Comparison of ENCODE assay signal across 14 mouse cellular contexts in the genomic region with DNA sequence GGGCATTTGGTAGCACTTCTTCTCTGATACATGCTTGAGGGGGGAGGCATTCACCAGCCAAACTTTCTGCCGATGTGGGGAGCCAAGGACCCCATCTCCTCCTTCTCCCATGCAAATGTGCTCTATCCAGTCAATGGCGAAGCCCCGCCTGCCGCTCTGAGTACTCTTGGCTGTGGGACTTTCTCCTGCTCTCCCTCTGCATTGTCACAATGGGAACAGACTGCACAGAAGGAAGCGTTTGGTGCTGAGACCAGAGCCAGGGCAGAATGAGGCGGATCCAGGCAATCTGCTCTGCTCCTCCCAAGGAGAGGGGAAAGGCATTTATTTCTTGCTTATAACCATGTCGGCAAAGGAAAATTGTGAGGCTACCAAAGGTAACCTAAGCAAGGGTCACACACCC.
A peak's percentile ranks its signal among the peaks of the same experiment; 100 is the strongest.
DNase-seq lines count a peak whose midpoint lies in the region; ATAC-seq and TF ChIP-seq lines count a peak whose summit lies in the region.
"Had no signal": no experiment of that assay in that cellular context is flagged by ENCODE, and none has a peak within 500 bp of the region (broad histone marks: within the 10 kb centered on the region; RNA-seq: fewer than 3 reads in every experiment).

No protein-coding gene starts in this region.

- TF ChIP-seq CTCF in brain, embryonic 14.5 days (IDR thresholded peaks at IDR 0.05; ENCODE audit: borderline replicate concordance, extremely low read depth, insufficient read depth, insufficient read length) = no peak
- no peak for TF ChIP-seq CTCF in forebrain, postnatal 0 days (IDR thresholded peaks at IDR 0.05; ENCODE audit: low read depth)
- TF ChIP-seq CTCF in intestine, postnatal 0 days (IDR thresholded peaks at IDR 0.05; ENCODE audit: low read depth) = no peak

- no peak overlapping the region for H3K9ac ChIP-seq in forebrain, postnatal 0 days
- no peak overlapping the region for H3K9ac ChIP-seq in intestine, postnatal 0 days (ENCODE audit: low read depth, low read length)
- H3K9ac ChIP-seq: midbrain, embryonic 15.5 days; neural tube, embryonic 12.5 days had no signal

- no peaks in the 10 kb centered on the region for H3K4me1 ChIP-seq in forebrain, postnatal 0 days (ENCODE audit: insufficient read depth)
- no peaks in the 10 kb centered on the region for H3K4me1 ChIP-seq in intestine, postnatal 0 days (replicated peaks; ENCODE audit: control insufficient read depth, insufficient read depth, low read length)
- H3K4me1 ChIP-seq: neural tube, embryonic 12.5 days had no signal

- ATAC-seq in forebrain, postnatal 0 days = peak; percentile 95
- no peak for ATAC-seq in intestine, postnatal 0 days
- ATAC-seq: midbrain, embryonic 15.5 days had no signal

- DNase-seq in layer of hippocampus, adult 18-20 months (ENCODE audit: low spot score in 2 of 2) = peak; percentile 49 to 65
- DNase-seq in layer of hippocampus, adult 9-10 months (ENCODE audit: low spot score) = no peak
- peak; percentile 74 for DNase-seq in brain, embryonic 14.5 days (ENCODE audit: low read depth)
- DNase-seq in cerebellum, adult 18-20 months = peak; percentile 66 to 76
- DNase-seq in forebrain, postnatal 0 days = peak; percentile 85
- DNase-seq in lung, postnatal 10 days = no peak
- DNase-seq: gastrocnemius, postnatal 10 days; heart, postnatal 36 days; lung, adult 18-20 months had no signal

- WGBS in forebrain, postnatal 0 days = 32% methylated on average over 7 of the region's 7 CpGs
- WGBS in intestine, postnatal 0 days = 64% methylated on average over 7 of the region's 7 CpGs

- H3K4me2 ChIP-seq in forebrain, postnatal 0 days (ENCODE audit: low read depth) = no peak overlapping the region
- H3K4me2 ChIP-seq in intestine, postnatal 0 days (replicated peaks; ENCODE audit: low read depth) = no peak overlapping the region
- H3K4me2 ChIP-seq: midbrain, embryonic 15.5 days; neural tube, embryonic 12.5 days had no signal

- no peak overlapping the region for H3K4me3 ChIP-seq in forebrain, postnatal 0 days (ENCODE audit: low read depth, low read length)
- H3K4me3 ChIP-seq in intestine, postnatal 0 days (ENCODE audit: low read depth, low read length) = no peak overlapping the region
- H3K4me3 ChIP-seq: erythroblast, embryonic 14.5 days; heart, embryonic 10.5 days; midbrain, embryonic 15.5 days; neural tube, embryonic 12.5 days had no signal

- TF ChIP-seq POLR2A in brain, embryonic 14.5 days (IDR thresholded peaks at IDR 0.05; ENCODE audit: borderline replicate concordance, extremely low read depth, insufficient read depth, insufficient read length, poor library complexity, severe bottlenecking) = no peak

- no peaks in the 10 kb centered on the region for H3K36me3 ChIP-seq in forebrain, postnatal 0 days (ENCODE audit: insufficient read depth)
- no peaks in the 10 kb centered on the region for H3K36me3 ChIP-seq in intestine, postnatal 0 days (ENCODE audit: control insufficient read depth, insufficient read depth)
- H3K36me3 ChIP-seq: heart, embryonic 10.5 days; midbrain, embryonic 15.5 days; neural tube, embryonic 12.5 days had no signal

- H3K27ac ChIP-seq in forebrain, postnatal 0 days (ENCODE audit: low read depth, low read length) = peak overlapping the region; percentile 62; the same call in 1 of the 2 replicates
- H3K27ac ChIP-seq in intestine, postnatal 0 days (ENCODE audit: low read depth, low read length) = no peak overlapping the region
- H3K27ac ChIP-seq: heart, embryonic 10.5 days; midbrain, embryonic 15.5 days; neural tube, embryonic 12.5 days had no signal

- H3K9me3 ChIP-seq in forebrain, postnatal 0 days (ENCODE audit: low read length) = no peaks in the 10 kb centered on the region
- no peaks in the 10 kb centered on the region for H3K9me3 ChIP-seq in intestine, postnatal 0 days (ENCODE audit: control insufficient read depth)
- H3K9me3 ChIP-seq: heart, embryonic 10.5 days; midbrain, embryonic 15.5 days; neural tube, embryonic 12.5 days had no signal

- H3K27me3 ChIP-seq in forebrain, postnatal 0 days (ENCODE audit: insufficient read depth, low read length) = no peaks in the 10 kb centered on the region
- H3K27me3 ChIP-seq in intestine, postnatal 0 days (replicated peaks; ENCODE audit: control insufficient read depth, insufficient read depth, low read length) = no peaks in the 10 kb centered on the region
- H3K27me3 ChIP-seq: midbrain, embryonic 15.5 days; neural tube, embryonic 12.5 days had no signal

Comparison
In these comparisons a context has a peak if more than half of its experiments do, and no peak if none do; other contexts are left out.
1. DNase-seq: peak in layer of hippocampus, adult 18-20 months (2 of 2), brain, embryonic 14.5 days (single experiment), cerebellum, adult 18-20 months (2 of 2) and forebrain, postnatal 0 days (single experiment); none in layer of hippocampus, adult 9-10 months (single experiment) and lung, postnatal 10 days (single experiment).